Mouse (Mus musculus): ENCODE results near the gene Proca1. TPM values are rescaled to one million over a fixed set of nuclear protein-coding genes. Genes with fewer than 3 reads are reported as not detected.
"Not testable (repeated sequence)": the region's sequence is repeated elsewhere in the genome, so short reads cannot be mapped to it uniquely, and the experiment has no call there.

Proca1 gene
- polyA plus RNA-seq, 1 experiment from 2014 or later: 0.96 TPM

DNA sequence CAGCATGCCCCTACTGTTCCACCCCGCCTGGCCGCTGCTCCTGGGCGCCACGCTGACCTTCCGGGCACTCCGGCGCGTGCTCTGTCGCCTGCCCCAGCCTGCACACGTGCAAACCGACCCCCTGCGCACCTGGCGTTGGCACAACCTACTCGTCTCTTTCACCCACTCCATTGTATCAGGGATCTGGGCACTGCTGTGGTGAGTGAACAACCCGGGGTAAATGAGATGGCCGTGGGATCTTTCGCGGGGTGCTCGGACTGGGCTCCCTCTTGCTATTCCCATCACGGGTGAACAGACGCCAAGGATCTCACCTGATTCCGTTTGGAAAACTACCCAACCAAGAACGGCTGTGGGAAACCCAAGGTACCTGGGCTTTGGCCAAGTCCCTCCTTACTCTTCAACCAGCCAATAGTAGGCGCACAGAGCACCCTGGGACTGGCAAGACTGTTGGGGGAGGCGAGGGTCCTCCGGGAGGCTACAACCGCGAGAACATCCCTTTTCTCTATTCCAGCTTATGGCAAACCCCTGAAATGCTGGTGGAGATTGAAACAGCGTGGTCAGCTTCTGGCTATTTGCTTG is 14.2 kb upstream of the Proca1 start:
- Histone ChIP-seq H3K36me3 (peaks cover 37% of the 10 kb centered on the region), H3K27ac (replicated peaks) (peak overlapping the region; percentile 92), H3K4me3 (peak overlapping the region; percentile 73), H3K27me3 (ENCODE audit: low read depth, poor library complexity, severe bottlenecking) (no peaks in the 10 kb centered on the region), H3K4me1 (peaks cover 72% of the 10 kb centered on the region), H3K9me3 (replicated peaks) (no peaks in the 10 kb centered on the region)
- WGBS: 1% methylated on average over 29 of the region's 29 CpGs
- peak; percentile 59 for DNase-seq (ENCODE audit: low spot score)

DNA sequence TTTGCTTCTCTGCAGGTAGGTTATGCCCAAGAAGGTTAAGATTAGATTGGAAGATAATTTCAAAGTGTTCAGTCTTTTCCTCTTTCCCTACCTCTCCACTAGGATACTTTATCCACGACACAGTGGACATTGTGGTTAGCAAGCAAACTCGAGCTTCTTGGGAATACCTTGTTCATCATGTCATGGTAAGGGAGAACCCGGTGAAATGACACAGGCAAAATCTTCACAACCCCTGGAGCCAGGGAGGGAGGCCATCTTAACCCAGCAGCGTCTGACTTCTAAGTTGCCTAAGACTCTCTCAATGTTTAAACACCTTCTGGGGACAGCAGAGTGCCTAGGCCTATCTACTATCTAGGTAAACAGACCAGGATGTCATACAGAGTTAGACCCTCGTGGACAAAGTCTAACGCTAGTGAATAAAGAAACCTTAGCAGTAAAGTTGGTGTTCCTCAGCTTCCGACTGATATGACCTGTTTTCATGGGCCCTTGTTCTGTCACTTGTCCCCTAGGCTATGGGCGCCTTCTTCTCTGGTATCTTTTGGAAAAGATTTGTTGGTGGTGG is 13.7 kb upstream of the Proca1 start:
- H3K4me1 ChIP-seq: peaks cover 73% of the 10 kb centered on the region
- WGBS: 34% methylated on average over 8 of the region's 8 CpGs
- peak overlapping the region; percentile 92 for H3K27ac ChIP-seq (replicated peaks)
- H3K4me3 ChIP-seq: peak overlapping the region; percentile 73
- peaks cover 37% of the 10 kb centered on the region for H3K36me3 ChIP-seq
- H3K27me3 ChIP-seq (ENCODE audit: low read depth, poor library complexity, severe bottlenecking): no peaks in the 10 kb centered on the region
- DNase-seq (ENCODE audit: low spot score): no peak
- H3K9me3 ChIP-seq (replicated peaks): no peaks in the 10 kb centered on the region

GRCm38 (mm10) chr11:78180081-78180761 is 13.0 kb upstream of the Proca1 start:
- H3K9me3 ChIP-seq (replicated peaks): no peaks in the 10 kb centered on the region
- peaks cover 37% of the 10 kb centered on the region for H3K36me3 ChIP-seq
- H3K27me3 ChIP-seq (ENCODE audit: low read depth, poor library complexity, severe bottlenecking): no peaks in the 10 kb centered on the region
- DNase-seq (ENCODE audit: low spot score): no peak
- 81% methylated on average over 6 of the region's 6 CpGs for WGBS
- H3K4me3 ChIP-seq: peak overlapping the region; percentile 73
- peaks cover 73% of the 10 kb centered on the region for H3K4me1 ChIP-seq
- H3K27ac ChIP-seq (replicated peaks): no peak overlapping the region

- H3K27ac ChIP-seq (replicated peaks): 0 out of 2 replicates have a peak overlapping the region, but pooled peaks have one; percentile 96
- peak overlapping the region; percentile 85 for H3K4me3 ChIP-seq
- H3K36me3 ChIP-seq: peaks cover 37% of the 10 kb centered on the region
- H3K9me3 ChIP-seq (replicated peaks): no peaks in the 10 kb centered on the region
- no peak for DNase-seq (ENCODE audit: low spot score)
- no peaks in the 10 kb centered on the region for H3K27me3 ChIP-seq (ENCODE audit: low read depth, poor library complexity, severe bottlenecking)
- WGBS: 58% methylated on average over 2 of the region's 2 CpGs
- H3K4me1 ChIP-seq: peaks cover 62% of the 10 kb centered on the region
Measured at GRCm38 (mm10) chr11:78181830-78182357, 11.3 kb upstream of the Proca1 start.

DNA sequence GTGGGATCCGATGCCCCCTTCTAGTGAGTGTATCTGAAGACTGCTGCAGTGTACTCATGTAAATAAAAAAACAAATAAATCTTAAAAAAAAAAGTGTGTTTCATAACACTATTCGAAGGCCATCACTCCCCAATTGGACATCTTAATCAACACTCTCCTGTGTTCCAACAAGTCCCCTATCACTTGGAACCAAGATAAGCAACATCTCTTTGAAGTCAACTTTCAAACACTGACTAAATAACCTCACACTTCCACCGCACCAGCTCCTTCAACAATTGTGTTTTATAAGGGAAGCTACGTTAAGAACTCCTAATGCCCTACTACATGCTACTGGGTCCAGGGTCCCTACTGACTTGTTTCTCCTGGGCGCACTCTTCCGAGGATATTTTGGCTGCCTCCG is 10.7 kb upstream of the Proca1 start:
- Histone ChIP-seq H3K27ac (replicated peaks) (peak overlapping the region; percentile 96), H3K9me3 (replicated peaks) (no peaks in the 10 kb centered on the region), H3K36me3 (peaks cover 37% of the 10 kb centered on the region), H3K4me3 (peak overlapping the region; percentile 85), H3K4me1 (peaks cover 56% of the 10 kb centered on the region), H3K27me3 (ENCODE audit: low read depth, poor library complexity, severe bottlenecking) (no peaks in the 10 kb centered on the region)
- DNase-seq (ENCODE audit: low spot score): no peak
- WGBS: 9% methylated on average over 7 of the region's 7 CpGs

DNA sequence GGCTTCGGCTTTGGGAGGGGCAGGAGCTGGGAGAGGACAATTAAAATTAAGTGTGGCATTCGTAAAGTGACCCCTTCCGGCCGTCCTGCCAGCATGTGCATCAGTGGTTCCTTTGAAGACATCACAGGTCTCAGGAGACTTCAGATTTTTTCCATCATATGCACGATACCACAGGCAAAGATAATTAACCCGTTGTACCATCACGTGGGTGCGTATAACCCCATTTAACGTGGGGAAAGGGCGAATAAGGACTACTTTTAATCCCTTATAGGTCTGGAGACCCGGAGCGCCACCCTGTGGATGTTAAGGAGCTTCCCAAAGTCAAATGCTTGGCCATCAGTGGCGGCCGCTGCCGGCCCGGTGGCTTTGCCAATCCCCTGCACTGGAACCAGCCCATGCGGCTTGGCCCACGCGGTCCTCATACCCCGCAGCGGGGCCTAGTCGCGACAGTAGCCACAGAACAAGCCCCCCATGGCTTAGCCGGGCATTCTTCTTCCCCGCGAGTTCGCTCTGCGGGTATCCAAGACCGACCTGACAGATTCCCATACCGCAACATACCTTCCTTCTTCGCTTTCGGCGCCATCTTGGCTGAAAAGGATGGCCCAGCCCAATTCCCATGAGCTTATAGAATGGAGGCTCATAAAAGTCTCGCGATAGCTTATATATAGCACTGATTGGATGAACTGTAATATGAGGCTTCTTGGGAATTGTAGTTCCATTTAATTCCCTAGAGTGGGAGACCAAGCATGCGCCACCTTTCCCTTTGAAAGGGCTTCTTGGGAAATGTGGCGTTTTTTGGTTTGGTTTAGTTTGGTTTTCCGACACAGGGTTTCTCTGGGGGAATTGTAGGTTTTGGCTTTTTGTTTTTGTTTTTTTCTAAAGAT is 10.0 kb upstream of the Proca1 start, which contains the start of gene Rpl23a:
Gene Rpl23a, minus strand, starts transcription at position 624 of the 884 bp plus-strand sequence.
- under 1% methylated on average over 38 of the region's 38 CpGs for WGBS
- no peaks in the 10 kb centered on the region for H3K9me3 ChIP-seq (replicated peaks)
- H3K4me1 ChIP-seq: peaks cover 56% of the 10 kb centered on the region
- no peaks in the 10 kb centered on the region for H3K27me3 ChIP-seq (ENCODE audit: low read depth, poor library complexity, severe bottlenecking)
- peaks cover 37% of the 10 kb centered on the region for H3K36me3 ChIP-seq
- peak within 1 kb of the TSS; percentile 96 for H3K27ac ChIP-seq (replicated peaks)
- peak within 1 kb of the TSS; percentile 85 for H3K4me3 ChIP-seq
- peak; percentile 90 for DNase-seq (ENCODE audit: low spot score)

DNA sequence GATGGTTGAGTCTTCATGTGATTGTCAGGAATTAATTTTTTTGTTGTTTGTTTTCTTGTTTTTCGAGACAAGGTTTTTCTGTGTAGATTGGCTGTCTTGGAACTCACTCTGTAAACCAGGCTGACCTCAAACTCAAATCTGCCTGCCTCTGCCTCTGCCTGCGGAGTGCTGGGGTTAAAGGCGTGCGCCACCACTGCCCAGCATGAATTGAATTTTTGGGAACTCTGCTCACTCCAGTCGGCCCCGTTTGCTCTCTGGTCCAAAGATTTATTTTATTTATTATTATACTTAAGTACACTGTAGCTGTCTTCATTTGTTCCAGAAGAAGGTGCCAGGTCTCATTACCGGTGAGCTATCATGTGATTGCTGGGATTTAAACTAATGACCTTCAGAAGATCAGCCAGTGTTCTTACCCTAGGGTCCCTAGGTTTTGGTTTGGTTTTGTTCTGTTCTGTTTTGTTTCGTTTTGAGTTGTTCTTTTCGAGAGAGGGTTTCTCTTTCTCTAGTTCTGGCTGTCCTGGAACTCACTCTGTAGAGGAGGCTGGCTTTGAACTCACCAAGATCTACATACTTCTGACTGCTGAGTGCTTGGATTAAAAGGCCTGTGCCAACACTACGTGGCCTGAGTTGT is 9.2 kb upstream of the Proca1 start:
- no peaks in the 10 kb centered on the region for H3K27me3 ChIP-seq (ENCODE audit: low read depth, poor library complexity, severe bottlenecking)
- peak overlapping the region; percentile 85 for H3K4me3 ChIP-seq
- H3K9me3 ChIP-seq (replicated peaks): no peaks in the 10 kb centered on the region
- peak overlapping the region; percentile 96 for H3K27ac ChIP-seq (replicated peaks)
- DNase-seq (ENCODE audit: low spot score): no peak
- peaks cover 36% of the 10 kb centered on the region for H3K36me3 ChIP-seq
- WGBS: 58% methylated on average over 10 of the region's 10 CpGs
- H3K4me1 ChIP-seq: peaks cover 56% of the 10 kb centered on the region

- not testable (repeated sequence) for DNase-seq (ENCODE audit: low spot score); H3K9me3 ChIP-seq (replicated peaks); H3K27me3 ChIP-seq (ENCODE audit: low read depth, poor library complexity, severe bottlenecking); H3K4me3 ChIP-seq; H3K27ac ChIP-seq (replicated peaks)
- peaks cover 56% of the 10 kb centered on the region for H3K4me1 ChIP-seq
- 94% methylated on average over 6 of the region's 6 CpGs for WGBS
- H3K36me3 ChIP-seq: peaks cover 29% of the 10 kb centered on the region
Measured at GRCm38 (mm10) chr11:78184702-78185101, 8.5 kb upstream of the Proca1 start.

DNA sequence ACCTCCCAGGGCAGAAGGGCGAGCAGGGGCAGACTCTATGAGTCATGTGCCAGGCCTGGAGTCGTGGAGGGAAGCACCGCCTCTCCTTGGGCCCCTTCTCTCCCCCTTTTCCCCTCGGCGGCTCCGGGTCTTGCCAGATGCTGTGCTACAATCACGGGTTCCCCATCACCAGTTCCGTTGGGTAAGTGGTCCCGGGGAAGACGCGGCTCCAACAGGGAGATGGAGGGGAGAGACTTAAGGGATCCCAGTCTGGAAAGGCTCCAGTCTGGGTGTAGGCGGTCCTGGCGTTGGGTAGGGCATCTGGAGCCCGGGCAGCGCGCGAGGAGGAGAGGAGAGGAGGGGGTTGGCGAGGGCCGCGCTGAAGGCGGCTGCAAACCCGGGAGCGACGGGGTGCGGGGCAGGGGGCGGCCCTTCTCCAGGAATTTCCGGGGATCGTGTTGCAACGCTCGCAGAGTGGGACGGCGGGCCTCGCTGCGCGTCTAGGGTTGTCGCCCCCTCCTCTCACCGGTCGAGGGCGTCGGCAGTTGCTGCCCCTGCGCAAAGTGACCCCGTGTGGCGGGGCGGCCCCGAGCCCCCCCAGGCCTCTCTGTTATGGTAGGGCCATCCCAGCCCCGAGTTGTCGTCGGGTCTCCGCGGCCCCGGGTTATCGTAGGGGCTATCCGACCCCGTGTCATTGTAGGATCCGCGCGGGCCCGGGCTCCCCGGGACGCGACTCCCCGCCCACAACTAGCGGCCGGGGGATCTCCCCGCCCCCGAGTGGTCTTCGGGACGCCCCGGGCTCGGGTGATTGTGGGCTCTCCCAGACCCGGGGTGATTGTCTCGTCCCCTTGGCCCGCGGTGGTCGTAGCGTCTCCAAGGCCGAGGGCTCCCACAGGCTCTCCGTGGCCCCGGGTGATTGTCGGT is 4.6 kb upstream of the Proca1 start, which contains the start of gene Rab34:
Gene Rab34, plus strand, starts transcription at position 100 of the 903 bp plus-strand sequence.
- peak within 1 kb of the TSS; percentile 99 for H3K27ac ChIP-seq (replicated peaks)
- H3K4me3 ChIP-seq: peak within 1 kb of the TSS; percentile 82
- no peaks in the 10 kb centered on the region for H3K9me3 ChIP-seq (replicated peaks)
- H3K36me3 ChIP-seq: peaks cover 32% of the 10 kb centered on the region
- under 1% methylated on average over 80 of the region's 80 CpGs for WGBS
- H3K4me1 ChIP-seq: peaks cover 36% of the 10 kb centered on the region
- no peaks in the 10 kb centered on the region; the same call in 1 of the 2 replicates for H3K27me3 ChIP-seq (ENCODE audit: low read depth, poor library complexity, severe bottlenecking)
- peak; percentile 90 for DNase-seq (ENCODE audit: low spot score)

GRCm38 (mm10) chr11:78189234-78190040 is 3.8 kb upstream of the Proca1 start:
- peak; percentile 94 for DNase-seq (ENCODE audit: low spot score)
- Histone ChIP-seq H3K4me1 (peaks cover 34% of the 10 kb centered on the region), H3K4me3 (peak overlapping the region; percentile 82), H3K36me3 (peaks cover 38% of the 10 kb centered on the region), H3K27me3 (ENCODE audit: low read depth, poor library complexity, severe bottlenecking) (no peaks in the 10 kb centered on the region; the same call in 1 of the 2 replicates), H3K9me3 (replicated peaks) (no peaks in the 10 kb centered on the region), H3K27ac (replicated peaks) (peak overlapping the region; percentile 99)
- under 1% methylated on average over 42 of the region's 42 CpGs for WGBS

All from midbrain, embryonic 10.5 days (tissue).